17 mouse cellular contexts compared by ENCODE assay signal in the genomic region with DNA sequence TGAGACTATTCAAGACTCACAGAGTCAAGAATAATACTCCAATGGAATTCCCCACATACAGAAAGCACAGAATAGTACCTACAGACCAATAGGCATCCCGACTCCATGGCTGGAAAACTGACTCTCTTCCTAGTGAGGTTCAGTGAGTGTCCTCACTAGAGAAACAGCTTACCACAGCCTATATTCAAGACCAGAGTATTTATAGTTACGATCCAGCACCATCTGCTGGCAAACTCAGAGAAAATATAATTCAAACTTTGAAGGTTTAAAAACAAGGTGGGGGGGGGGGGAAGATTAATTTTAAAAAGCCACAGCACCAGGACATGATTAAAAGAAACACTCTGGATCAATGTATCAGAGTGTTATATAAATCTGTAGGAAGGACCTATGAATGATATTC.
DNase-seq lines count a peak whose midpoint lies in the region; ATAC-seq lines count a peak whose summit lies in the region.
"Had no signal": no experiment of that assay in that cellular context is flagged by ENCODE, and none has a peak within 500 bp of the region (broad histone marks: within the 10 kb centered on the region; RNA-seq: fewer than 3 reads in every experiment).

No protein-coding gene starts in this region.

- DNase-seq in frontal cortex, postnatal 14 days (ENCODE audit: low spot score in 2 of 2) = no peak
- DNase-seq in left cerebral cortex, postnatal 14 days (ENCODE audit: low spot score in 2 of 2) = peak; percentile 7 to 9
- DNase-seq in left cerebral cortex, postnatal 4 days = no peak
- peak; percentile 9 for DNase-seq in 416B (ENCODE audit: low read depth)
- peak; percentile 40 for DNase-seq in brain, adult 2 months (ENCODE audit: low read depth, low spot score)
- DNase-seq in embryo, embryonic 9.5 days (ENCODE audit: extremely low spot score) = no peak
- DNase-seq: adrenal gland, adult 8-10 months; adrenal gland, postnatal 36 days; cerebellum, adult 11-12 months; cerebellum, adult 9-10 months; cerebellum, postnatal 25 days; gastrocnemius, adult 2 months; gastrocnemius, postnatal 25 days; heart, postnatal 36 days had no signal

- intact Hi-C loops in left cerebral cortex, postnatal 14 days (cut with DNase I) = no loop called here
- intact Hi-C loops in left cerebral cortex, postnatal 4 days (cut with DNase I) = no loop called here

- peak; percentile 95 for ATAC-seq in frontal cortex, adult (ENCODE audit: low TSS enrichment)
- ATAC-seq: forebrain, embryonic 15.5 days; hindbrain, embryonic 16.5 days had no signal

Comparison
In these comparisons a context has a peak if more than half of its experiments do, and no peak if none do; other contexts are left out.
1. DNase-seq: peak in left cerebral cortex, postnatal 14 days (2 of 2), 416B (single experiment) and brain, adult 2 months (single experiment); none in frontal cortex, postnatal 14 days (0 of 2), left cerebral cortex, postnatal 4 days (single experiment) and embryo, embryonic 9.5 days (single experiment).